Mouse (Mus musculus): ENCODE data around the gene Tor1aip2. TPM values are rescaled to one million over a fixed set of nuclear protein-coding genes. Genes with fewer than 3 reads are reported as not detected.

Gene Tor1aip2
- polyA plus RNA-seq, 1 experiment: 54.6 TPM

GRCm38 (mm10) chr1:156087586-156087985 is 52.4 kb downstream of the Tor1aip2 start:
- H3K4me2 ChIP-seq (ENCODE audit: low read depth): no peak overlapping the region
- TF ChIP-seq MAX (IDR thresholded peaks at IDR 0.05; ENCODE audit: low read depth) (no peak), TCF12 (IDR thresholded peaks at IDR 0.05; ENCODE audit: insufficient read depth, poor library complexity, severe bottlenecking) (no peak), REST (IDR thresholded peaks at IDR 0.05; ENCODE audit: insufficient read depth, insufficient read length) (no peak)
- H3K27me3 ChIP-seq (ENCODE audit: control insufficient read depth, insufficient read depth, insufficient read length): no peaks in the 10 kb centered on the region
- no peaks in the 10 kb centered on the region for H3K36me3 ChIP-seq (ENCODE audit: control insufficient read depth, insufficient read depth)
- H3K79me2 ChIP-seq (ENCODE audit: control insufficient read depth, insufficient read depth): no peaks in the 10 kb centered on the region
- no peak overlapping the region for H3K4me3 ChIP-seq
- no peak overlapping the region for H3ac ChIP-seq (ENCODE audit: control insufficient read depth, insufficient read length)

GRCm38 (mm10) chr1:156089561-156089960 is 54.4 kb downstream of the Tor1aip2 start:
- no peak overlapping the region for H3K4me3 ChIP-seq
- no peaks in the 10 kb centered on the region for H3K79me2 ChIP-seq (ENCODE audit: control insufficient read depth, insufficient read depth)
- H3K4me2 ChIP-seq (ENCODE audit: low read depth): no peak overlapping the region
- H3K36me3 ChIP-seq (ENCODE audit: control insufficient read depth, insufficient read depth): no peaks in the 10 kb centered on the region
- H3ac ChIP-seq (ENCODE audit: control insufficient read depth, insufficient read length): no peak overlapping the region
- no peaks in the 10 kb centered on the region for H3K27me3 ChIP-seq (ENCODE audit: control insufficient read depth, insufficient read depth, insufficient read length)
- TF ChIP-seq TCF12 (IDR thresholded peaks at IDR 0.05; ENCODE audit: insufficient read depth, poor library complexity, severe bottlenecking) (no peak), MYOG (IDR thresholded peaks at IDR 0.05; ENCODE audit: control insufficient read depth in 1 of 3, insufficient read depth in 1 of 3, insufficient read length in 2 of 3, low read depth in 2 of 3) (no peak), E2F4 (IDR thresholded peaks at IDR 0.05; ENCODE audit: insufficient read depth) (no peak)

- H3K79me2 ChIP-seq (ENCODE audit: control insufficient read depth, insufficient read depth): no peaks in the 10 kb centered on the region
- H3K4me3 ChIP-seq: no peak overlapping the region
- no peaks in the 10 kb centered on the region for H3K36me3 ChIP-seq (ENCODE audit: control insufficient read depth, insufficient read depth)
- H3ac ChIP-seq (ENCODE audit: control insufficient read depth, insufficient read length): no peak overlapping the region
- H3K27me3 ChIP-seq (ENCODE audit: control insufficient read depth, insufficient read depth, insufficient read length): no peaks in the 10 kb centered on the region
- no peak for TF ChIP-seq SRF (IDR thresholded peaks at IDR 0.05; ENCODE audit: control insufficient read depth, insufficient read length, low read depth)
- no peak for TF ChIP-seq REST (IDR thresholded peaks at IDR 0.05; ENCODE audit: insufficient read depth, insufficient read length)
- TF ChIP-seq CEBPB (IDR thresholded peaks at IDR 0.05; ENCODE audit: insufficient read depth, poor library complexity, severe bottlenecking): no peak
- TF ChIP-seq TCF12 (IDR thresholded peaks at IDR 0.05; ENCODE audit: insufficient read depth, poor library complexity, severe bottlenecking): no peak
- no peak overlapping the region for H3K4me2 ChIP-seq (ENCODE audit: low read depth)
Observed at GRCm38 (mm10) chr1:156090042-156090441, 54.8 kb downstream of the Tor1aip2 start.

- TF ChIP-seq CEBPB (IDR thresholded peaks at IDR 0.05; ENCODE audit: insufficient read depth, poor library complexity, severe bottlenecking) (no peak), SRF (IDR thresholded peaks at IDR 0.05; ENCODE audit: control insufficient read depth, insufficient read length, low read depth) (no peak), TCF3 (IDR thresholded peaks at IDR 0.05; ENCODE audit: insufficient read length, low read depth) (no peak), USF1 (IDR thresholded peaks at IDR 0.05; ENCODE audit: low read depth) (no peak), POLR2AphosphoS2 (IDR thresholded peaks at IDR 0.05; ENCODE audit: insufficient read length, low read depth) (no peak), POLR2A (IDR thresholded peaks at IDR 0.05; ENCODE audit: insufficient read length, low read depth) (no peak), MYOD1 (IDR thresholded peaks at IDR 0.05; ENCODE audit: control insufficient read depth in 1 of 3, insufficient read length in 2 of 3, low read depth in 2 of 3) (no peak), REST (IDR thresholded peaks at IDR 0.05; ENCODE audit: insufficient read depth, insufficient read length) (no peak), TCF12 (IDR thresholded peaks at IDR 0.05; ENCODE audit: insufficient read depth, poor library complexity, severe bottlenecking) (no peak), E2F4 (IDR thresholded peaks at IDR 0.05; ENCODE audit: insufficient read depth) (no peak)
- H3K4me3 ChIP-seq: no peak overlapping the region
- H3K27me3 ChIP-seq (ENCODE audit: control insufficient read depth, insufficient read depth, insufficient read length): no peaks in the 10 kb centered on the region
- no peak overlapping the region for H3ac ChIP-seq (ENCODE audit: control insufficient read depth, insufficient read length)
- no peaks in the 10 kb centered on the region for H3K36me3 ChIP-seq (ENCODE audit: control insufficient read depth, insufficient read depth)
- H3K79me2 ChIP-seq (ENCODE audit: control insufficient read depth, insufficient read depth): no peaks in the 10 kb centered on the region
- no peak overlapping the region for H3K4me2 ChIP-seq (ENCODE audit: low read depth)
Observed at GRCm38 (mm10) chr1:156091811-156092210, 56.6 kb downstream of the Tor1aip2 start.

- Histone ChIP-seq H3K4me2 (ENCODE audit: low read depth) (no peak overlapping the region), H3K27me3 (ENCODE audit: control insufficient read depth, insufficient read depth, insufficient read length) (no peaks in the 10 kb centered on the region), H3K79me2 (ENCODE audit: control insufficient read depth, insufficient read depth) (no peaks in the 10 kb centered on the region), H3K4me3 (no peak overlapping the region), H3ac (ENCODE audit: control insufficient read depth, insufficient read length) (no peak overlapping the region), H3K36me3 (ENCODE audit: control insufficient read depth, insufficient read depth) (no peaks in the 10 kb centered on the region)
- TF ChIP-seq MYOD1 (IDR thresholded peaks at IDR 0.05; ENCODE audit: control insufficient read depth in 1 of 3, insufficient read length in 2 of 3, low read depth in 2 of 3) (no peak), CEBPB (IDR thresholded peaks at IDR 0.05; ENCODE audit: insufficient read depth, poor library complexity, severe bottlenecking) (no peak), USF1 (IDR thresholded peaks at IDR 0.05; ENCODE audit: low read depth) (no peak), POLR2AphosphoS2 (IDR thresholded peaks at IDR 0.05; ENCODE audit: insufficient read length, low read depth) (no peak), POLR2A (IDR thresholded peaks at IDR 0.05; ENCODE audit: insufficient read length, low read depth) (no peak), MYOG (IDR thresholded peaks at IDR 0.05; ENCODE audit: control insufficient read depth in 1 of 3, insufficient read depth in 1 of 3, insufficient read length in 2 of 3, low read depth in 2 of 3) (no peak), TCF12 (IDR thresholded peaks at IDR 0.05; ENCODE audit: insufficient read depth, poor library complexity, severe bottlenecking) (no peak), MAX (IDR thresholded peaks at IDR 0.05; ENCODE audit: low read depth) (no peak), SRF (IDR thresholded peaks at IDR 0.05; ENCODE audit: control insufficient read depth, insufficient read length, low read depth) (no peak), TCF3 (IDR thresholded peaks at IDR 0.05; ENCODE audit: insufficient read length, low read depth) (no peak), E2F4 (IDR thresholded peaks at IDR 0.05; ENCODE audit: insufficient read depth) (no peak), REST (IDR thresholded peaks at IDR 0.05; ENCODE audit: insufficient read depth, insufficient read length) (no peak)
Observed at GRCm38 (mm10) chr1:156103763-156104162, 68.6 kb downstream of the Tor1aip2 start.

All from myocyte (in vitro differentiated cells).